Mouse (Mus musculus): ENCODE measurements around the gene Vps13d.
"Not testable (repeated sequence)": the region's sequence is repeated elsewhere in the genome, so short reads cannot be mapped to it uniquely, and the experiment has no call there.

Vps13d gene

DNA sequence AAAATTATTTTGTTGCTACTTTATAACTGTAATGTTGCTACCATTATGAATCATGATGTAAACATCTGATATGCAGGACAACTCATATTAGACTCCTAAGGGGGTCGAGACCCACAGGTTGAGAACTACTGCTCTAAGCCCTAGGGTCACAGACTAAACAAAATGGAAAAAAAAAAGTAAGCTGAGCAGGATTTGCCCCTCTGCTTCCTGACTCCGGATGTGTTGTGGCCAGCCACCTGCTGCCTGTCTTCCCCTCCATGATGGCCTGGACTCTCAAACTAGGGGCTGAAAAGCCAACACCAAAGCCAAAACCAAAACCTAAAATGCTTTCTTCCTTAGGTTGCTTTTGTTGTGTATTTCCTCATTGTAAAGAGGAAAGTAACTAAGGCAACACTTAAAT is 16.3 kb upstream of the Vps13d start:
- DNase-seq (ENCODE audit: low spot score in 2 of 2), result no peak

DNA sequence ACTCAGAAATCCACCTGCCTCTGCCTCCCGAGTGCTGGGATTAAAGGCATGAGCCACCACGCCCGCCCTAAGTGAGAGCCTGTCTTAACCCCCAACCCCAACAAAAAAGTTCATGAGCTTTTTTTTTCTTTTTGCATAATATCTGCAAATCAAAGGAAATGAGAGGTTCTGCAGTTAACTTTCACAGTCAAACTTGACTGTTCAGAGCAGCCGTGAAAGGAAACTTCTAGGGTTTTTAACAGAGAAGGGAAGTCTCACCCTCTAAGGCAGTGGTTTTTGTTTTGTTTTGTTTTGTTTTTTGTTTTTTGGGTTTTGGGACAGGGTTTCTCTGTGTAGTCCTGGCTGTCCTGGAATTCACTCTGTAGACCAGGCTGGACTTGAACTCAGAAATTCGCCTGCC is 15.8 kb upstream of the Vps13d start:
- no peak for DNase-seq (ENCODE audit: low spot score in 2 of 2)

DNA sequence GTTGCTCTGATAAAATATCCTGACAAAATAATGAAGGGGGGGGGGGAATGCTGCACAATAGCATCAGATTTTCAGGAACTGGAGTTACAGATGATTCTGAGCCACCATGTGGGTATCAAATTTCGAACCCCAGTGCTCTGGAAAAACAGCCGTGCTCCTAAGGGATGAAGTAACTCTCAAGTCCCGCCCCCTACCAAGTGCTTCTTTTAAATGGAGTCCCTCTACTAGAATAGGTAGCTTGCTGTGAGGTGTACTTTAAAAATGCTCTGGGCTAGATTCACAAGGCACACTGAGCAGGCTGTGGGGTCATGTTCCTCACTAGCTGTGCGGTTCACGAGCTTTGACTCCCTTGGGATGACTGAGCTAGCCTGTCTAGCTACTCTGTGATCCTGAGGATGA is 14.9 kb upstream of the Vps13d start:
- no peak for DNase-seq (ENCODE audit: low spot score in 2 of 2)

DNA sequence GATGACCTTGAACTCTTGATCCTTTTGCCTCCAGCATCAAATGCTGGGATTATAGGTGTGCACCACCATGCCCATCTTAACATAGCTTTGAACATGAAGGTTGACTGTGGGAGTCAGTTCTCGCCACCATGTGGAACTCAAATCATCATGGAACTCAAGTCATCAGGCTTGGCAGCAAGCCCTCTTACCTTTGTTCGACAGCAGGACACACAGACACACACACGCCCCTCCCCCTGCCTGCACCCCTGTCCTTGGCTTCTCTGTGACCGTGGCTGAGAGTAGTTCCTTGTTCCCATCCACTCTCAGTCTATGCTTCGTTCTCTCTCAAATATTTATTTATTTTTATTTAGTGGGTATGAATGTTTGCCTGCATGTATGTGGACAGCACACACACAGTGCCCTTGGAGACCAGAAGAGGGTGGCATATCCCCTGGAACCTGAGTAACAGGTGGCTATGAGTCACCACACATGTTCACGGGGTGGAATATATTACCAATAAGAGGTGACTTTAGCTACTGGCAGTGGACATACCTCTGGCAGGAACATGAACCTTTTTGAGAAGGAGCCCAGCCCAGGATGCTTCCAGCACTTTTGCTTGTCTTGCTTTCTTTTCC is 14.4 kb upstream of the Vps13d start:
- DNase-seq (ENCODE audit: low spot score in 2 of 2), result no peak

DNA sequence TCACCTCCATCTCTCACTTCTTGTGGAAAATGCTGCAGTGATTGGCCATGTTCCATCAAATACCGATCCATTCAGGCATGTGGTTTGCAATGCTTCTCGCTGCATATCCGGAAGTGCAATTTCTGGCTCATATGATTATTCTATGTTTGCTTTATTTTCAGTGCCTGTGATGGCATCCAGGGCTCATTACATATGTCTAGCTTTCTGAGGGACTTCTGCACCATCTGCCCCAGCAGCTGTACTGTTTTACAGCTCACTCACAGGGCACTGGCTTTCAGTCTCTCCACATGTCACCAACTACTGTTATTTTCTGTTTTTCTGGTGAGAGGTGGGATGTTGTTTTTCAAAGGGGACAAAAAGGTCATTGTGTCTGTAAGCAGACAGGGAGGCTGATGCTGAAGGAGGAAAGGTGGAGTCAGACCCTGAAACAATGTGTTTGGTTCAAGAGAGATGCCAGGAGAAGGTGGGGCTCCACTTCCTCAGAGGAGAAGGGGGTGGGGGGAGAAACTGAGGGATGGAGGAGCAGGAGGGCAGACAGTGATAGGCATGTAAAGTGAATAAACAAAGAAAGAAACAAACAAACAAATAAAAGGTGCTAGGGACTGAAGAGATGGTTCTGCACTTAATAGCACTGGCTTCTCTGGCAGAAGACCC is 13.0 kb upstream of the Vps13d start:
- no peak for DNase-seq (ENCODE audit: low spot score in 2 of 2)

DNA sequence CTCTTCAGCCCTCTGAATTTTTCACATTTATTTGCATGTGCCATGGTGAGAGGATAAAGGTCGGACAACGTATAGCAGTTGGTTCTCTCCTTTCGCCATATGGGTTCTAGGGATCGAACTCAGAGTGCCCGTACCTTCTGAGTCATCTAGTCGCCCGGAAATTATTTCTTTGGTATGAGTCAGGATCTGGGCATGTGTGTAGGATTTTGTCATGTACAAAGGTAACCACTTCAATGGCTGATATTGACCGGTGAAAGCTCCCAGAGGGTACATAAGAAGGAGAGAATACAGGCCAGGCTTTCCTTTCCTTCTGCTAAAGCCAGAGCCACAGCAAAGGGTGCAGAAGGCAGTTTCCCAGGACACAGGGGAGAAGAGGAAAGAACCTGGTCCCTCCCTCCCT is 10.0 kb upstream of the Vps13d start:
- no peak for DNase-seq (ENCODE audit: low spot score in 2 of 2)

DNA sequence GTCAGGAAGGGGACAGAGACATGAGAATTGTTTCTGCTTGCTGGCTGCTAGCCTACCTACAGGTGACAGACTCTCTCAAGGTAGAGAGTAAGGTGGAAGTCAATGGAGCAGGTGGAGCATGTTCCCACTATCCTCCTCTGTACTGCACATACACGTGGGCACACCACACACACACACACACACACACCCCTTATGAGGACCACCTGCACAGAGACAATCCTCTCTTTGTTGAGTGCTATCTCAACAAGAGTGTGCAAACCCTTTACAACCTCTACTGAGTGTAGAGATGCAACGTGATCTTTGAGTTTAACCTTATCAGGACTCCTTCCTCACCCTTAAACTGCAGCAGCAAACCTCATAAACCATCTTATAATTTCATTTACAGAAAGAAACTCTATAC is 8.5 kb upstream of the Vps13d start:
- no peak for DNase-seq (ENCODE audit: low spot score in 2 of 2)

DNA sequence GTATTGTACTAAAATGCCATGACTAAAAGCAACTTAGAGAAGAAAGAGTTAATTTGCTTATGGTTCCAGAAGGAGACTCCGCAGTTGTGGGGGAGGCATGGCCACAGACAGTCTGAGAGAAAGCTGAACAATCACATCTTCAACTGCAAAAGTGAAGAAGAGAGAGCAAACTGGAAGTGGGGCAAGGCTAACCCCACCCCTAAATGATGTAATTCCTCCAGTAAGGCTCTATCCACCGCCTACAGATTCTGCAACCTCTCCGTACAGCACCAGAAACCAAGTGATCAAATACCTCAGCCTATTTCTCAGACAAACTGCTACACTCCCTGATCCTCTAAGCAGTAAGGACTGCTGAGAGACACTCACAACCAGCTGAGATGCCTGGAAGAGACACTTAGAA is 6.6 kb upstream of the Vps13d start:
- DNase-seq (ENCODE audit: low spot score in 2 of 2), result no peak

DNA sequence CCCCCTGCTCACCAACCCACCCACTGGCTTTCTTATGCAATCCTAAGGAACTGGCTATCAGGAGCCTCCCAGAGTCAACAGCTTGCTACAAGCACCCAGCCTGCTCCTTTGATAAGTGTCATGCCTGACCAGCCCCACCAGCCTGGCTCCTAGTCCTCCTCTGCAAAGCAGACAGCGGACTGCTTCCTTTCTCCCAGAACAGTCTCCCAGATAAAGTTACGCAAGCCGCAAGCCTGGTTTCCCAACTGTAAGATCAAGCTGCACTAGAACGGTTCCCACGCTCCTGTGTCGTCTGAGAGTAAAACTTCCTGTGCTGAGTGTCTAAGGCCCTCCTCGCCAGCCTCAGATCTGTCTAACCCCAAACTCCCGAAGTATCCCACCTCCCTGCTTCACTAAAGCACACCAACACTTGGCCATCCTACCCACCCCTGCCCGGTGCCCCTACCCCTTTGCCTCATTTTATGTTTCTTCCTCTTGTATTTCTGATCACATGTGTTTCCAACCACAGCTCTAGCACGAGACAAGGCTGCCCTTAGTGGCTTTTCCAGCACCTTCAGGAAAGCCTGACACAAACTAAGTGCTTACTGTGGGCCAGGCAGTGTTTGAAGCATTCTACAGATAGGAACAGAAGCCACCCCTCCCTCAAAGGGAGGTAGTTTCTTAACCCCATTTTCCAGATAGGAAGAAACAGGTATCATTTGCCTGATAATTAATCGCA is 5.3 kb upstream of the Vps13d start:
- DNase-seq (ENCODE audit: low spot score in 2 of 2), result no peak

DNA sequence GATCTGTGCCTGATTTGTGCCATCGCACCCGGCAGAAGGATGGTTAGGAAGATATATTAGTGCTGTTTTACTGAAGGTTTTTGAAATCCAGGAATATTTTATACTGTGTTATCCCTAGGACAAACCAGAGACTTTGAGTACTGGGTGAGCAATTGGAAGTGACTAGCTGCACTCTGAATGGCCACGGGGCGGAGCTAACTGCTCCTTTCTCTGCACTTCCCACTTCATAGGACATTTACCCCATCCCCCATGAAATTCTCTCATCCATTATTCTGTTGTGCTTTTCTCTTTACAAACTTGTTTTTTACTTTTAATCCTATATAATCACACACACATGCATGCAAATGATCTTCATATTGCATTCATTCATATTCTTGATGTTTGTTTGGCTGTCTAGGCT is 1.8 kb upstream of the Vps13d start:
- no peak for DNase-seq (ENCODE audit: low spot score in 2 of 2)

DNA sequence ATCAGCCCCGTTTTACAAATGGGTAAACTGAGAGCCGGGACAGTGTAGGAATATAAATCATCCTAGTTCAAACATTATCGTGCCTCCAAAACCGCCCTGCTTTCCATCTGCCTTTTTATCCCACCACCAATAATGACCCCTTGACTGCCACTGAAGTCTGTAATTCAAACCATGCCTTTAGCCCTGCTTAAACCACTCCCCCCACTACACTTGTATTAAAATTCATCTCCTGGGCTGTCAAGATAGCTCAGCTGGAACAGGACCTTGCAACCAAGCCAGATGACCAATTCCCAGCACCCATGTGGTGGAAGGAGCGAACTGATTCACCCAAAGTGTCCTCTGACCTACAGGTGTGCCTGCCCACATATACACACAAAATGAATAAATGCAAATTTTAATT is 367 bp upstream of the Vps13d start:
- DNase-seq (ENCODE audit: low spot score in 2 of 2), result no peak

DNA sequence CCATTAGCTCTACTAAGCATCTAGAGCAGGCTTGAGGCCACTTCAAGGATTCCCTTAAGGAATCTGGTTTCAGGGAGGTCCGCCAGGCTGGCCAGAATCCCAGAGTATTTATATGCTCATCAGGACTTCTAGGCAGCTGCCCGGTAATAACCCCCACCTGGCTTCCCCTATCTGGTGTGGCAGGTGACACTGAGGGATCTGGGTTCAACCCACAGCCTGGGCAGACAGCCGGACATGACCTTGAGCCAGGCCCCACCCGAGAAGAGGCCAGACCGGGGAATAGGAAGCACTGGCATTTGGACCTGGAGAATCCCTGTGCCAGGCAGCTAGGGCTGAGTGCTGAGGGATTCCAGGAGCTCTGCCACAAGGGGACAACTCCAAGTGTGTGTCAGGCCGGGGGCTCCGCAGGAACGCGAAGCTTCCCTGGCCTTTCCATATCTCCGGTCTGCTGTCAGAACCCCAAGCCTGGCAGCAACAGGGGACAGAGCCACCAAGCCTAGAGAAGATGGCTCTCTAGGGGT is 754 bp downstream of the Vps13d start:
- peak; percentile 16 to 21 for DNase-seq (ENCODE audit: low spot score in 2 of 2)

DNA sequence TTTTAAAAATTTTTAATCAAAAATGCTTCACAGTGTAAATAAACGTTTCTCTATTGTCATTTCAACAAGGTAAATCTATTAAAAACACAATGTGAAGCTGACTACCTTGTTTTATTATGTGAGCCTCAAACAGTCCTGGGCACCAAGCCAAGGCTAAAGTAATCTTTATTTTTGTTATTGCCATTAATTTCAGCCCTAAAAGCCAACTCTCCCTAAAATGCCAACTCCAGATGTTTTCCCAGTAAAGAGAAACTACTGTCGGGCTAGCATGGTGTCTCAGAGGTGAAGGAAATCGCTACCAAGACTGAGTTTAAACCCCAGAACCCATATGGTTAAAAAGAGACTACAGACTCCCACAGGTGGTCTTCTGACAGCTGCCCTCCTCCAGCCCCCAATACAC is 1.4 kb downstream of the Vps13d start:
- DNase-seq (ENCODE audit: low spot score in 2 of 2), result no peak

DNA sequence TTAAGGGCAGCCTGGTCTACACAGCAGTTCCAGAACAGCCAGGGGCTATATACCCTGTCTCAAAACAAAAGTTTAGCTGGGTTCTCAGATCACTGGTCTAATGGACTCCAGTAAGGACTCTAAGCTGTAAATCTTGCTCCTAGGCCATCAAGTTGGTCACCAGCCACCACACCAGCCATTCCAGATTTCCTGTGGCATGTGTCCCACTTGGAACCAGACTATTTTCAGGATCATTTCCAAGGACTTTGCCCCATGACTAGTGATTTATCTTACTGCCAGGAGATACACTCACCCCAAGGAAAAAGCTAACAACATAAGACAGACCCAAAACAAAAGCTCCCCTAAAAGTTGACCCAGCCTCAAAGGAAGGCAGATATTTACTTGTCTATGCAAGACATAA is 2.1 kb downstream of the Vps13d start:
- DNase-seq (ENCODE audit: low spot score in 2 of 2), result no peak

DNA sequence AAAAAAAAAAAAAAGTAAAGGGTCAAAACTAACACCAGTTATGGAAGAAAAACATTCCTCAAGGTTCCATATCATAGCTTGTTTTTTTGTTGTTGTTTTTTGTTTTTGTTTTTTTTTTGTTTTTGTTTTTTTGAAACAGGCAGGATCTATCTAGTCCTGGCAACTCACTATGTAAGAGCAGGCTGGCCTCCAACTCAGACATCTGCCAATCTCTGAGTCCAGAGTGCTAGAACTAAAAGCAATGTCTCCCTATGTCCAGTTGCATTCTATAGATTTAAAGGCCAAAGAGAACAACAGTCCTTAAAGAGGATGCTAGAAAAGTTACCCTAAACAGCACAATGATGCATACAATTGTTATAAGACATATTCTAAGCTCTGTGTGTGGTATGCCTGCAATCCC is 6.2 kb downstream of the Vps13d start:
- no peak for DNase-seq (ENCODE audit: low spot score in 2 of 2)

DNA sequence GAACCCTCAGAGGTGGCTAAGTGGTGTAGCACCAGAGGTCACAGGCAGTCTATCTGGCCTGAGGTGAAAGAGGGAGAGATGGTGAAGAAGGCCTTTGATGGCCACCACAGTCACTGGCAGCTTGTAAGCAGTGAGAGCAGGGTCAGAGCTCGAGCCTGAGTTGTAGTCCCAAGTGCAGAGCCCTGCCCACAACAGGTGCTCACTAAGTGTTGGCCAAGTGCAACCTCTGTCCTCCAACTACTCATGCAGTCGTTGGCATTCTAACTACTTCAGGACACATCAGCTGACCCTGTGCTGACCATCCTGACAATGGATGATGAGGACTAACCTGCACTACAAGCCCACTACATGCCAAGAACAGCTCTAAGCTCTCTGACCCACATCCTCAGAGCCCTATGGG is 7.2 kb downstream of the Vps13d start:
- no peak for DNase-seq (ENCODE audit: low spot score in 2 of 2)

DNA sequence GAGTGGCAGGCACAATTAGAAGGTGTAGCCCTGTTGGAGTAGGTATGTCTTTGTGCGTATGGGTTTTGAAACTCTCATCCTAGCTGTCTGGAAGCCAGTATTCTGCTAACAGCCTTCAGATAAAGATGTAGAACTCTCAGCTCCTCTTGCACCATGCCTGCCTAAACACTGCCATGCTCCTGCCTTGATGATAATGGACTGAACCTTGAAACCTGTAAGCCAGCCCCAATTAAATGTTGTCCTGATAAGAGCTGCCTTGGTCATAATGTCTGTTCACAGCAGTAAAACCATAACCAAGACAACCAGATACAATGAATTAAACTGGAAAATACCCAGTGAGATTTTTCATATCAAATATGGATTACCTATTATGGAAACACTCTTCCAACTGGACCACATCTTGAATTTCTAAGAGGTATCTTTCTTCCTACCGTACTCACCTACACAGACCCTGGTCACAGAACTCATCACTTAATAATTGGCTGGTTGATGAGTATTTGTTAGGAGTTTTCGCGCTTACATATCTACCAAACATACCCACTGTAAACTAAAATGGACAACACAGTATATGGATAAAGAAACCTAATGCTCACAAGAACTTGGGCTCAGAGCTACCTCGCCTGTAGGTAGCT is 15.8 kb downstream of the Vps13d start:
- no peak for DNase-seq (ENCODE audit: low spot score in 2 of 2)

DNA sequence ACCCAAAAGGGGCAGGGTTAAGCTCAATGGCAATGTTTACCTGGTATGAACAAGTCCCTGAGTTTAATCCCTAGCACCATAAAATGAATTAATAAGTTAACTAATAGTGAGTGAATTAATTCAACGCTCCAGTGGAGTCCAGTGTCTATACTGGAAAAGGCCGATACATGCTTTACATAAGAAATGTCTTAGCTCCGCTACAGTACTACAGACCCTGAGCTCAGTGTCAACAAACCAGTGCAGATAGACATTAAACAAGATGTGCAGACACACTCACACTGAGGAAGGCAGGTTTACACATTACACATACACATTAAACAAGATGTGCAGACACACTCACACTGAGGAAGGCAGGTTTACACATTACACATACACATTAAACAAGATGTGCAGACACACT is 29.3 kb downstream of the Vps13d start:
- DNase-seq (ENCODE audit: low spot score in 2 of 2), result not testable (repeated sequence)

DNA sequence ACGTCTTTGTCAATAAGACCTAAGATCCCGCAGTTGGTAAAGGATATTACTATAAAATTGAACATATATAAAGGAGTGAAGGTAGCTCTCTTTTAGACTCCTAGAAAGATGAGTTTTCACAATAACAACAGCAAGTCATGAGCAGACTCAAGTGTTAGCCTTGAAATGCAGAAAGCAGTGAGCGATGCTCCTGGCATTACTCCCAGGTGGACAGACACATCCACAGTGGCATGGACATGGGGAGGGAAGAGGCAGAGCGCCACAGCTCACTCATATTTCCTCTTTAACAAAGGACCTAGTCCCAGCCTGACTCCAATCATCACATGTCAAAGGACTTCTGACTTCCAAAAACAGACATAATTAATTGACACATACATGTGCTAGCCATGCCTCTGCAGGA is 30.7 kb downstream of the Vps13d start:
- DNase-seq (ENCODE audit: low spot score in 2 of 2), result no peak

DNA sequence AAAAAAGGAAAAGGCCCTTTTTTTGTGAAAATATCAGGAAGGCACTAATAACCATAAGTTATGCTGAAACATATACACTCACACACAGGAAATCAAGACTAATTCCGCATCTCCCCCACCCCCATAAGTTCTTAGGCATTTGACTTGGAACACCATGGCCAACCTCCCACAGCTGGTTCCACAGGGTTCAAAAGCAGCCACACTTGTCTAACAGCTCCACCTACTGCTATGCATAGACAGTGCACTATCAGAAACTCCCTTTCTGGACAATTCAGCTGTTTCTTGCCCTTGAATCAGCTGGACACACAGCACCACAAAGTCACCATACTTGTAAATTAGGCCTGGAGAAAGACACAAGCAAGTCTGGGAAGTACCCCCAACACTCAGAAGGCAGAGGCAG is 33.6 kb downstream of the Vps13d start:
- DNase-seq (ENCODE audit: low spot score in 2 of 2), result no peak

DNA sequence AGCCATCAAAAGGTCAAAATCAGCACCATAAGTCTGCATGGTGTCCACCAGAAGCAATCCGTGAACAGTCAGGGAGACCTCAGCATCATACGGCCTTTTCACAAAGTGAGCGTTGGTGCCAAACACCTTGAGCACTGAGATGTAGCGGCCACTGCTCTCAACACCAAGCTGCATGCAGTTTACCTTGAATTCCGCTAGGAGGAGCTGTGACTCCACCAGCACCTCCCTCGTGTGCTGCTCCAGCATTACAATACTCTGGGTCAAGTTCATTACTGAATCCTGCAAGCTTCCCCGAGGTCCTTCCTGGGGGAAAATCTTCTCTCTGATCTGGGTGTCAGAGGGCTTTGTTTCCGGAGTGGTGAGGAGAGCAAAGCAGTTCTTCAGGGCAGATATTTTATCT is 38.8 kb downstream of the Vps13d start:
- no peak for DNase-seq (ENCODE audit: low spot score in 2 of 2)

DNA sequence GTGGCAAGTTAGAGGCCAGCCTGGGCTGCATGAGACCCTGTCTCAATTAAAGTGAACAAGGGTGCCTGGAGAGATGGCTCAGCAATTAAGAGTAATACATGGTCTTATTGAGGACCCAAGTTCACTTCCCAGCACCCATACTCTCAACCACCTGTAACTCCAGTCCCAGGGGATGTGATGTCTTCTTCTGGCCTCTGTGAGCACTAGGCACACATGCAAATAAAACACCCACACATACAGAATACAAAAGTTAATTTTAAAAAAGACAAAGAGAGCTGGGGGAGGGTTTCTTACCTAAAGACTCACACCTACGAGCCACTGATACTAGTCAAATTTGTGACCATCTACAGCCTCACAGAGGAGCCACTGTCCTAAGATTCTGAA is 43.7 kb downstream of the Vps13d start:
- no peak for DNase-seq (ENCODE audit: low spot score in 2 of 2)
